Mouse (Mus musculus) limb, embryonic 14.5 days (tissue): ENCODE results near the gene Kif2c. TPM values are rescaled to one million over a fixed set of nuclear protein-coding genes. Genes with fewer than 3 reads are reported as not detected.

Source experiments
- ATAC-seq: fragments of 200-750 bp; cut with Nextera tagmentation; 2 replicates; pipeline ENCODE4 v1.8.0; 2017; ENCODE audit warnings: low read depth, moderate number of reproducible peaks, moderate TSS enrichment; ENCODE audit not compliant: low FRiP score
- DNase-seq: peaks from one replicate; pipeline ENCODE4 v3.0.0-alpha.2; 2015; ENCODE audit warnings: low spot score
- H3K27ac ChIP-seq: fragments of 300-500 bp; sonication (generic); replicated peaks from 2 replicates; pipeline ENCODE4 v1.5.1; 2014; ENCODE audit warnings: low read depth, mild to moderate bottlenecking, low read length, moderate library complexity, mixed read lengths
- H3K27me3 ChIP-seq: fragments of 300-500 bp; sonication (generic); 2 replicates; pipeline ENCODE4 v1.6.1; 2014; ENCODE audit warnings: low read length, mixed read lengths; ENCODE audit not compliant: control insufficient read depth, insufficient read depth
- H3K36me3 ChIP-seq: fragments of 300-500 bp; sonication (generic); 2 replicates; pipeline ENCODE4 v1.6.1; 2014; ENCODE audit warnings: mild to moderate bottlenecking, low read length, moderate library complexity, mixed read lengths; ENCODE audit not compliant: control insufficient read depth, insufficient read depth
- H3K4me1 ChIP-seq: fragments of 300-500 bp; sonication (generic); 2 replicates; pipeline ENCODE4 v1.6.1; 2014; ENCODE audit warnings: antibody characterized with exemption, low read length, mixed read lengths; ENCODE audit not compliant: control insufficient read depth, insufficient read depth
- H3K4me2 ChIP-seq: fragments of 300-500 bp; sonication (generic); replicated peaks from 2 replicates; pipeline ENCODE4 v1.6.1; 2014; ENCODE audit warnings: low read depth, mild to moderate bottlenecking, low read length, moderate library complexity; ENCODE audit not compliant: severe bottlenecking
- H3K4me3 ChIP-seq: fragments of 300-500 bp; sonication (generic); replicated peaks from 2 replicates; pipeline ENCODE4 v1.5.1; 2014; ENCODE audit warnings: low read length
- H3K9ac ChIP-seq: fragments of 300-500 bp; sonication (generic); 2 replicates; pipeline ENCODE4 v1.6.1; 2014; ENCODE audit warnings: mild to moderate bottlenecking, low read depth, low read length, moderate library complexity; ENCODE audit not compliant: severe bottlenecking
- H3K9me3 ChIP-seq: fragments of 300-500 bp; sonication (generic); 2 replicates; pipeline ENCODE4 v1.6.1; 2016; ENCODE audit warnings: low read length; ENCODE audit not compliant: control insufficient read depth
- POLR2A ChIP-seq: fragments of 200-500 bp; IDR thresholded peaks from 2 replicates; pipeline ENCODE4 v1.8.0; 2012; ENCODE audit warnings: inconsistent platforms, mild to moderate bottlenecking, moderate library complexity, borderline replicate concordance; ENCODE audit not compliant: insufficient read depth, insufficient read length; ENCODE audit errors: extremely low read depth
- WGBS: fragments of 180-500 bp; shearing (Covaris S2); extraction: QIAGEN DNeasy Blood & Tissue Kit; methylation state at CpG from one replicate; pipeline ENCODE4 v1.1.7; 2014; 5-methylcytosine and 5-hydroxymethylcytosine counted together
- polyA plus RNA-seq, 2 experiments: library from polyadenylated mRNA; depleted of rRNA in 1 of 2; stranded (reverse) in 1 of 2; unstranded in 1 of 2; fragments of >200 nt; fragmentation: Nextera tagmentation in 1 of 2; extraction: Ambion mirVana in 1 of 2; gene quantifications; 2 replicates each; pipeline versions ENCODE4 v1.2.1 to v1.2.3; 2012 to 2014

Gene Kif2c
- polyA plus RNA-seq, 2 experiments = 36.9 to 43.3 TPM

- H3K4me2 ChIP-seq = peak overlapping the region; percentile 100
- peak; percentile 96 for DNase-seq
- H3K27ac ChIP-seq = peak overlapping the region; percentile 86
- H3K4me3 ChIP-seq = peak overlapping the region; percentile 68
- peak; percentile 59; the same call in 1 of the 2 replicates for TF ChIP-seq POLR2A
- H3K27me3 ChIP-seq = no peaks in the 10 kb centered on the region
- peaks cover 2% of the 10 kb centered on the region; the same call in 1 of the 2 replicates for H3K36me3 ChIP-seq
- H3K9ac ChIP-seq = peak overlapping the region; percentile 69
- WGBS = under 1% methylated on average over 66 of the region's 69 CpGs
- H3K4me1 ChIP-seq = peaks cover 18% of the 10 kb centered on the region
- peak; percentile 92 for ATAC-seq
- H3K9me3 ChIP-seq = no peaks in the 10 kb centered on the region
These were observed 61.7 kb downstream of the Kif2c start for GRCm38 (mm10) chr4:117120445-117121414.

GRCm38 (mm10) chr4:117120052-117120444 lies 62.4 kb downstream of the Kif2c start:
- no peaks in the 10 kb centered on the region for H3K27me3 ChIP-seq
- peaks cover 8% of the 10 kb centered on the region for H3K36me3 ChIP-seq
- peak overlapping the region; percentile 68 for H3K4me3 ChIP-seq
- peak overlapping the region; percentile 100 for H3K4me2 ChIP-seq
- H3K9ac ChIP-seq = peak overlapping the region; percentile 69
- WGBS = 5% methylated on average over 10 of the region's 10 CpGs
- peaks cover 11% of the 10 kb centered on the region for H3K4me1 ChIP-seq
- ATAC-seq (no peak), DNase-seq (no peak)
- no peak for TF ChIP-seq POLR2A
- no peaks in the 10 kb centered on the region for H3K9me3 ChIP-seq
- peak overlapping the region; percentile 86 for H3K27ac ChIP-seq

GRCm38 (mm10) chr4:117119636-117120035 lies 62.8 kb downstream of the Kif2c start:
- Histone ChIP-seq H3K4me2 (peak overlapping the region; percentile 100), H3K27me3 (no peaks in the 10 kb centered on the region), H3K9me3 (no peaks in the 10 kb centered on the region), H3K9ac (peak overlapping the region; percentile 69), H3K27ac (peak overlapping the region; percentile 86), H3K36me3 (peaks cover 12% of the 10 kb centered on the region), H3K4me3 (peak overlapping the region; percentile 68), H3K4me1 (peaks cover 7% of the 10 kb centered on the region)
- no peak for ATAC-seq
- no peak for DNase-seq
- 73% methylated on average over 5 of the region's 5 CpGs for WGBS
- TF ChIP-seq POLR2A = no peak

DNA sequence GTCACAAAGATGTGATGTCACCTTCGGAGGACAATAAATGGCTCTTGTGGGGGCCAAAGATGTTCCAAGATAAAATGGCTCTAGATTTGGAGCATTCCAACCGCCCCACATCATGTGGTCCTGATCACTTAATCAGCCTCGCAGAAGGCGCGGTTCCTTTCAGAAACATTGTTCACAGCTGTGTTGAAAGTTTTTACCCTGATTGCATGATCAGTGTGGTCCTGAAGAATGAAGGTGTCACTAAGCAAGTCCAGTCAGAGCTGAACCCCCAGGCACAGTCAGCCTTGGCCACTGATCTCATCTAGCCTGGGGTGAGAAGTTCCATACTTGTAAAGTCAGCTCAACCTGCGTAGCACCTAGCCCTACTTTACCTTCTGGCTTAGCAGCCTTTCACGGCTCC lies 64.5 kb downstream of the Kif2c start:
- Histone ChIP-seq H3K4me2 (no peak overlapping the region), H3K4me3 (no peak overlapping the region), H3K36me3 (peaks cover 23% of the 10 kb centered on the region), H3K9ac (no peak overlapping the region), H3K9me3 (no peaks in the 10 kb centered on the region), H3K4me1 (peaks cover 4% of the 10 kb centered on the region), H3K27ac (no peak overlapping the region), H3K27me3 (no peaks in the 10 kb centered on the region)
- 89% methylated on average over 7 of the region's 7 CpGs for WGBS
- no peak for ATAC-seq
- no peak for DNase-seq
- TF ChIP-seq POLR2A = no peak

GRCm38 (mm10) chr4:117115592-117115991 lies 66.8 kb downstream of the Kif2c start:
- Histone ChIP-seq H3K9ac (no peak overlapping the region), H3K4me3 (no peak overlapping the region), H3K27ac (no peak overlapping the region), H3K36me3 (peaks cover 32% of the 10 kb centered on the region), H3K4me2 (no peak overlapping the region), H3K9me3 (no peaks in the 10 kb centered on the region), H3K27me3 (no peaks in the 10 kb centered on the region), H3K4me1 (peaks cover 4% of the 10 kb centered on the region)
- DNase-seq (no peak), ATAC-seq (no peak)
- TF ChIP-seq POLR2A = no peak
- 75% methylated on average over 5 of the region's 5 CpGs for WGBS
